Mouse (Mus musculus): ENCODE data around the gene Sval1.

- TF ChIP-seq CTCF (IDR thresholded peaks at IDR 0.05; ENCODE audit: low read depth) (no peak), EP300 (optimal IDR thresholded peaks at IDR 0.05) (no peak)
Measured at GRCm38 (mm10) chr6:41967840-41968239, 16.4 kb downstream of the Sval1 start, which contains the start of gene Sval3.

Measured in stomach, postnatal 0 days (tissue).